Mouse (Mus musculus): ENCODE measurements around the gene Gm47996. TPM values are rescaled to one million over a fixed set of nuclear protein-coding genes. Genes with fewer than 3 reads are reported as not detected.

Gene Gm47996
- total RNA-seq (2023) = not detected

DNA sequence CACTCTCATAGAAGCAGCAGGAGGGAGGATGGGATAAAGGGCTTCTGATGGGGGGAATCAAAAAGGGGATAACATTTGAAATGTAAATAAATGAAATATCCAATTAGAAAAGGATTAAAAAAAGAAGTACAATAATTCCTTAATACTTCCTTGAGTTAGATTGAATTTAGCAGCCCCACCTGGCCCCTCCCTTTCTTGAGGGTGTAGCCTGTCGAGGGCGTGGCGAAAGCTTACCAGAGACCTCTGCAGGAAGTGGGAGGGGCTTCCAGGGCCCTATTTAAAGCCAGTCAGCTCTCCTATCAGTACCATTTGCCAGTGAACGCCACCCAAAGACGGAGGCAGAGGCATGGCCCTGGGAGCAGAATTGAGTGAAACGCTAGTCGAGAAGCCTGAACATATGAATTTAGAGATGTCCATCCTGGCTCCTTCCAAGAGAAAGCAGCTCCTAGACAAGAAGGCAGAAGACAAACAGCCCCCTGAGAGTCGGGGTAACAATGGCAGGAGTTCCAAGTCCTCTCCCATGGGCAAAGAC is at the start of gene Gm47996:
Gene Gm47996, plus strand, starts transcription at position 308 of the 532 bp plus-strand sequence.

DNA sequence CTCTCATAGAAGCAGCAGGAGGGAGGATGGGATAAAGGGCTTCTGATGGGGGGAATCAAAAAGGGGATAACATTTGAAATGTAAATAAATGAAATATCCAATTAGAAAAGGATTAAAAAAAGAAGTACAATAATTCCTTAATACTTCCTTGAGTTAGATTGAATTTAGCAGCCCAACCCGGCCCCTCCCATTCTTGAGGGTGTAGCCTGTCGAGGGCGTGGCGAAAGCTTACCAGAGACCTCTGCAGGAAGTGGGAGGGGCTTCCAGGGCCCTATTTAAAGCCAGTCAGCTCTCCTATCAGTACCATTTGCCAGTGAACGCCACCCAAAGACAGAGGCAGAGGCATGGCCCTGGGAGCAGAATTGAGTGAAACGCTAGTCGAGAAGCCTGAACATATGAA is 27.7 kb upstream of the Gm47996 start, which contains the start of gene Gm47985:
Gene Gm47985, plus strand, starts transcription at position 272 of the 400 bp plus-strand sequence.

DNA sequence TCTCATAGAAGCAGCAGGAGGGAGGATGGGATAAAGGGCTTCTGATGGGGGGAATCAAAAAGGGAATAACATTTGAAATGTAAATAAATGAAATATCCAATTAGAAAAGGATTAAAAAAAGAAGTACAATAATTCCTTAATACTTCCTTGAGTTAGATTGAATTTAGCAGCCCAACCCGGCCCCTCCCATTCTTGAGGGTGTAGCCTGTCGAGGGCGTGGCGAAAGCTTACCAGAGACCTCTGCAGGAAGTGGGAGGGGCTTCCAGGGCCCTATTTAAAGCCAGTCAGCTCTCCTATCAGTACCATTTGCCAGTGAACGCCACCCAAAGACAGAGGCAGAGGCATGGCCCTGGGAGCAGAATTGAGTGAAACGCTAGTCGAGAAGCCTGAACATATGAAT is 17.9 kb upstream of the Gm47996 start, which contains the start of gene Gm8947:
Gene Gm8947, plus strand, starts transcription at position 302 of the 400 bp plus-strand sequence.

DNA sequence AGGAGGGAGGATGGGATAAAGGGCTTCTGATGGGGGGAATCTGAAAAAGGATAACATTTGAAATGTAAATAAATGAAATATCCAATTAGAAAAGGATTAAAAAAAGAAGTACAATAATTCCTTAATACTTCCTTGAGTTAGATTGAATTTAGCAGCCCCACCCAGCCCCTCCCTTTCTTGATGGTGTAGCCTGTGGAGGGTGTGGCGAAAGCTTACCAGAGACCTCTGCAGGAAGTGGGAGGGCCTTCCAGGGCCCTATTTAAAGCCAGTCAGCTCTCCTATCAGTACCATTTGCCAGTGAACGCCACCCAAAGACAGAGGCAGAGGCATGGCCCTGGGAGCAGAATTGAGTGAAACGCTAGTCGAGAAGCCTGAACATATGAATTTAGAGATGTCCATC is 11.8 kb upstream of the Gm47996 start, which contains the start of gene Gm47995:
Gene Gm47995, plus strand, starts transcription at position 329 of the 400 bp plus-strand sequence.

DNA sequence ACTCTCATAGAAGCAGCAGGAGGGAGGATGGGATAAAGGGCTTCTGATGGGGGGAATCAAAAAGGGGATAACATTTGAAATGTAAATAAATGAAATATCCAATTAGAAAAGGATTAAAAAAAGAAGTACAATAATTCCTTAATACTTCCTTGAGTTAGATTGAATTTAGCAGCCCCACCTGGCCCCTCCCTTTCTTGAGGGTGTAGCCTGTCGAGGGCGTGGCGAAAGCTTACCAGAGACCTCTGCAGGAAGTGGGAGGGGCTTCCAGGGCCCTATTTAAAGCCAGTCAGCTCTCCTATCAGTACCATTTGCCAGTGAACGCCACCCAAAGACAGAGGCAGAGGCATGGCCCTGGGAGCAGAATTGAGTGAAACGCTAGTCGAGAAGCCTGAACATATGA is 6.1 kb upstream of the Gm47996 start, which contains the start of gene 3110040M04Rik:
Gene 3110040M04Rik, plus strand, starts transcription at position 304 of the 400 bp plus-strand sequence.

Other genes with a start within 250 kb of the Gm47996 start
- 0.24 TPM for gene Hmcn1, start 216.7 kb upstream of the Gm47996 start, total RNA-seq (2023)
- gene Gm47985, start 27.6 kb upstream of the Gm47996 start, total RNA-seq (2023) = 0.47 TPM
- not detected for gene Gm8947, start 17.8 kb upstream of the Gm47996 start, total RNA-seq (2023)
- not detected for gene Gm47995, start 11.7 kb upstream of the Gm47996 start, total RNA-seq (2023)
- gene 3110040M04Rik, start 6.0 kb upstream of the Gm47996 start, total RNA-seq (2023) = not detected
- 224 TPM for gene Ivns1abp, start 134.3 kb downstream of the Gm47996 start, total RNA-seq (2023)
- gene Swt1, start 218.3 kb downstream of the Gm47996 start, total RNA-seq (2023) = 59.9 TPM
- gene Trmt1l, start 218.4 kb downstream of the Gm47996 start, total RNA-seq (2023) = 32.8 TPM

Measured in CD4-positive naive resting alpha-beta T cell, adult 57 days (primary cell).